Mouse (Mus musculus) kidney, adult 8-10 months (tissue): Measurements from ENCODE around the gene Olfr1458.

Experiments
- DNase-seq, 2 experiments: peaks; one replicate each; pipeline ENCODE4 v3.0.0; 2022

The Olfr1458 gene

DNA sequence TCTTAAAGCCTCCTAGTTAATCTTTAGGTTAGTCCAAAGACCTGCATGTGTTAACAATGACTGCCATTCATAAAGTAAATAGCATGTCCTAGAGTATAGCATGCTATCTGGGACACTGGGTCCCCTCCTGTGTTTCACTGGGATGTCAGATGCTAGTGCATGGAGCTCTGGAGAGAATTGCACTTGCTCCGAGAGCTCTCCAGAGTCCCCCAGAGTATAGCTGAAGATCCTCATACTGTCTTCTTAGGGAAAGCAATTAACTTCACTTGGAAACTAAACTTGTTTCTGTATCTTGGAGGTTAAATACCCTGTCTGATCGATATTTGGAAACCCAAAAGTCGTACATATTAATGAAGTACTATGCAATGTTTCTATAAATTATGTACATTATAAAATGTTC, at the start of gene Olfr1458:
Gene Olfr1458 (minus strand): TSS at position 101 of the 400 bp plus-strand sequence.
- DNase-seq = no peak

GRCm38 (mm10) chr19:13149449-13149848, 42.9 kb upstream of the Olfr1458 start, which contains the start of gene Olfr1459:
Gene Olfr1459, minus strand, starts transcription at chr19:13149549.
- DNase-seq = no peak

GRCm38 (mm10) chr19:13097791-13098190, 8.8 kb downstream of the Olfr1458 start, which contains the start of gene Olfr1457:
Gene Olfr1457, minus strand, starts transcription at chr19:13097891.
- no peak for DNase-seq

DNA sequence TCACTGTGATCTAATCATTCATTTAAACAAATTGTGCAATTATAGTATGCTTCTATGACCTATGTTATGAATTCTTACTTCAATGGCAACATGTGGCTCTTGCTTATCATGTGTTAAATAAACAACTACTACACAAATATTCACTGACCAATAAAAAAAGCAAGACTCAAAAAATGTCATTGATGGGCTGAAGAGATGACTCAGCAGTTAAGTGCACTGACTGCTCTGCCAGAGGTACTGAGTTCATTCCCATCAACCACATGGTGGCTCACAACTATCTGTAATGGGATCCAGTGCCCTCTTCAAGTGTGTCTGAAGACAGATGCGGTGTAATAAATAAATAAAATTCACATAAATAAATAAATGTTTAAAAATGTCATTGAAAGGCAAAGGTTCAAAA, 12.7 kb downstream of the Olfr1458 start:
- DNase-seq = no peak

DNA sequence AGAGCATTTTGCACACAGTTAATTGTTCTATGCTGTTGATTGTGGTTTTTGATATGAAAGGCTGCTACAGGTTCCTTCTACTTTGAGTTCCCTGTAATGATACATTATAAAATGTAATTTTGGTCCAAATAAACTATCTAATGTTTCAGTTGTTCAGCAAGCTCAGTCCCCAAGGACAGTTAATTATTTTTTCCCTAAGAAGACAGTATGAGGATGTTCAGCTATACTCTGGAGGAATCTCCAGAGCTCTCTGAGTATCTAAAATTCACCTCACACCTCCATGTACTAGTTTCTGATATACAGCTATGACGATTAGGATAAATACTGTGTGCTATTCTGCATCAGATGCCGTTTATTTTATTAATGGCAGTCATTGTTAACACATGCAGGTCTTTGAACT, 46.3 kb downstream of the Olfr1458 start, which contains the start of gene Olfr1454:
Gene Olfr1454 (plus strand): TSS at position 301 of the 400 bp plus-strand sequence.
- no peak for DNase-seq
